Mouse (Mus musculus) testis, adult 2 months (tissue): ENCODE measurements around the gene Ankrd24.

Experiments used
- CTCF ChIP-seq: fragments of 200-500 bp; IDR thresholded peaks from 2 replicates; pipeline ENCODE4 v1.5.1; 2012; ENCODE audit warnings: low read depth, mild to moderate bottlenecking, inconsistent platforms, low read length, moderate library complexity; ENCODE audit not compliant: control insufficient read depth, insufficient read depth, insufficient replicate concordance
- POLR2A ChIP-seq: fragments of 200-500 bp; IDR thresholded peaks from 2 replicates; pipeline ENCODE4 v1.6.1; 2012; ENCODE audit warnings: low read depth, mild to moderate bottlenecking, inconsistent platforms, low read length, moderate library complexity; ENCODE audit not compliant: control insufficient read depth

DNA sequence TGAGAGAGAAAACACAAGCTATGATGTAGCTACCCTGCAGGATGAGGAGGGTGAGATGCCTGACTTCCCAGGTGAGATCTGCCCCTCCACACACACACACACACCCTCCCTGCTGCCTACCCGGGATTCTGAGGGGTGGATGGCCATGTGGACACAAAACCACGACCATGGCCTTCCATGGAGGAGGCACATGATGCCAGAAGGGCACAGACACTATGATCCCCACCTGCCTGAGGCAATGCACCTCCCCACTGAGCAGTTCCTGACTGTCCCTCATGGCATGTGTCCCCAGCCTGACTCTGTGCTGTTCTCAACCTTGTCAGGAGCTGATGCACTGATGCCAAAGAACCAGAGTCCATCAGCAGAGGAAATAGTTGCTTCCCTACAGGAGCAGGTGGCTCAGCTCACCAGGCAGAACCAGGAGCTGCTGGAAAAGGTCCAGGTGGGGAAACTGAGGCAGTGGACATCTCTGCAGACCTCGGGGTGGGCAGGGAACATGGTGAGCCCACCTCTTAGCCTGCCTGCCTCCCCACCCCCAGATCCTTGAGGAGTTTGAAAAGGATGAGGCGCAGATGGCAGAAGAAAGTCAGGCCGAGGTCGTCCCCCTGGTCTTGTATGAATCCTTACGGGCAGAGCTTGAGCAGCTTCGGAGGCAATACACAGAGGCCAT lies 13.8 kb downstream of the Ankrd24 start:
- TF ChIP-seq POLR2A (no peak), CTCF (no peak)
